Mouse (Mus musculus) erythroid progenitor cell, adult 5-6 weeks (primary cell): ENCODE measurements around the gene Rb1. TPM values are rescaled to one million over a fixed set of nuclear protein-coding genes. Genes with fewer than 3 reads are reported as not detected.

Experiments
- total RNA-seq, 2 experiments: library from RNA; stranded (forward) in 1 of 2; stranded (reverse) in 1 of 2; fragments of 150-400 nt in 1 of 2; fragments of 186-747, 209-891 nt in 1 of 2; gene quantifications; 2 replicates each; pipeline versions ENCODE4 v1.2.3 to v1.2.4; 2015 to 2017; ENCODE audit warnings: low replicate concordance in 2 of 2

Rb1 gene
- total RNA-seq, 2 experiments from 2014 or later, result 345 to 515 TPM

Other genes starting within 250 kb of the Rb1 start
- 4.2 and 11.5 TPM in 2 replicates for gene Rcbtb2, start 202.8 kb downstream of the Rb1 start, total RNA-seq (2015; ENCODE audit: low replicate concordance)
- 4.5 and 10.4 TPM in 2 replicates for gene Rcbtb2, start 202.8 kb downstream of the Rb1 start, total RNA-seq (2017; ENCODE audit: low replicate concordance)
- 2.9 and 4.3 TPM in 2 replicates for gene Lpar6, start 87.9 kb downstream of the Rb1 start, total RNA-seq (2015; ENCODE audit: low replicate concordance)
- gene Lpar6, start 87.9 kb downstream of the Rb1 start, total RNA-seq (2017; ENCODE audit: low replicate concordance), result 0.15 and 5.8 TPM in 2 replicates
- gene Itm2b, start 59.5 kb upstream of the Rb1 start, total RNA-seq (2015; ENCODE audit: low replicate concordance), result 559 and 848 TPM in 2 replicates
- 487 and 545 TPM in 2 replicates for gene Itm2b, start 59.5 kb upstream of the Rb1 start, total RNA-seq (2017; ENCODE audit: low replicate concordance)
- 15.5 and 20.1 TPM in 2 replicates for gene Med4, start 184.2 kb upstream of the Rb1 start, total RNA-seq (2015; ENCODE audit: low replicate concordance)
- 15.4 and 21.8 TPM in 2 replicates for gene Med4, start 184.2 kb upstream of the Rb1 start, total RNA-seq (2017; ENCODE audit: low replicate concordance)
- 18.4 and 31.0 TPM in 2 replicates for gene Sucla2, start 199.5 kb upstream of the Rb1 start, total RNA-seq (2015; ENCODE audit: low replicate concordance)
- gene Sucla2, start 199.5 kb upstream of the Rb1 start, total RNA-seq (2017; ENCODE audit: low replicate concordance), result 23.3 and 35.9 TPM in 2 replicates
- 2.5 and 4.3 TPM in 2 replicates for gene Nudt15, start 222.4 kb upstream of the Rb1 start, total RNA-seq (2015; ENCODE audit: low replicate concordance)
- gene Nudt15, start 222.4 kb upstream of the Rb1 start, total RNA-seq (2017; ENCODE audit: low replicate concordance), result 1.5 and 3.0 TPM in 2 replicates